Mouse (Mus musculus) CH12.LX (cell line): Measurements from ENCODE around the gene Mxra8. TPM values are rescaled to one million over a fixed set of nuclear protein-coding genes. Genes with fewer than 3 reads are reported as not detected.

ENCODE experiments used
- DNase-seq: peaks from one replicate; pipeline ENCODE4 v3.0.0-alpha.2; 2013; ENCODE audit errors: extremely low read depth
- H3K27ac ChIP-seq: 2 replicates; pipeline ENCODE4 v1.5.1; 2012; ENCODE audit warnings: low read depth, mild to moderate bottlenecking, control low read depth, moderate library complexity; ENCODE audit not compliant: insufficient read depth
- H3K27me3 ChIP-seq: replicated peaks from 2 replicates; pipeline ENCODE3; 2012; ENCODE audit warnings: inconsistent platforms
- H3K36me3 ChIP-seq, 2 experiments: replicated peaks in 1 of 2; 2 replicates each; pipeline versions ENCODE3 to v1.6.1; 2012; ENCODE audit warnings: inconsistent platforms in 1 of 2, low read length in 1 of 2, mild to moderate bottlenecking in 1 of 2, mixed read lengths in 1 of 2, moderate library complexity in 1 of 2; ENCODE audit not compliant: control insufficient read depth in 1 of 2, insufficient read depth in 1 of 2
- H3K4me1 ChIP-seq, 2 experiments: 2 replicates each; pipeline ENCODE4 v1.6.1; 2012; ENCODE audit warnings: inconsistent platforms in 1 of 2, moderate library complexity in 1 of 2; ENCODE audit not compliant: insufficient read depth in 2 of 2, control insufficient read depth in 1 of 2
- H3K4me2 ChIP-seq: 2 replicates; pipeline ENCODE4 v1.6.1; 2012; ENCODE audit warnings: low read depth, mild to moderate bottlenecking, control low read depth; ENCODE audit not compliant: poor library complexity, insufficient read depth, severe bottlenecking
- H3K4me3 ChIP-seq, 3 experiments: fragments of 150-350 bp in 1 of 3; sonication (generic) in 1 of 3; replicated peaks in 1 of 3; 2 replicates each; pipeline versions ENCODE3 to v1.5.1; 2011 to 2012; ENCODE audit warnings: low read depth in 2 of 3, low read length in 2 of 3, mild to moderate bottlenecking in 2 of 3, moderate library complexity in 2 of 3, control low read depth in 1 of 3, improper control_type of control experiment in 1 of 3, inconsistent platforms in 1 of 3, mixed read lengths in 1 of 3; ENCODE audit not compliant: poor library complexity in 1 of 3
- H3K79me2 ChIP-seq: replicated peaks from 2 replicates; pipeline ENCODE4 v1.6.1; 2012; ENCODE audit warnings: mild to moderate bottlenecking, moderate library complexity; ENCODE audit not compliant: control insufficient read depth, poor library complexity, insufficient read depth, severe bottlenecking; ENCODE audit errors: extremely low read depth
- H3K9ac ChIP-seq: 2 replicates; pipeline ENCODE4 v1.6.1; 2012; ENCODE audit warnings: low read depth, mild to moderate bottlenecking, control low read depth, moderate library complexity; ENCODE audit not compliant: insufficient read depth
- H3K9me3 ChIP-seq: replicated peaks from 2 replicates; pipeline ENCODE3; 2012; ENCODE audit warnings: low read length, inconsistent platforms, mixed read lengths
- CHD1 ChIP-seq: IDR thresholded peaks from 2 replicates; pipeline ENCODE4 v1.6.1; 2012; ENCODE audit warnings: low read depth, low read length, improper control_type of control experiment, inconsistent platforms
- CHD2 ChIP-seq: IDR thresholded peaks from 2 replicates; pipeline ENCODE4 v1.6.1; 2011; ENCODE audit warnings: low read length, improper control_type of control experiment
- CTCF ChIP-seq, 2 experiments: IDR thresholded peaks in 1 of 2; conservative IDR thresholded peaks in 1 of 2; 2 replicates each; pipeline ENCODE4 v1.5.1; 2011 to 2012; ENCODE audit warnings: low read depth in 2 of 2, low read length in 2 of 2, improper control_type of control experiment in 1 of 2, inconsistent platforms in 1 of 2, mild to moderate bottlenecking in 1 of 2, moderate library complexity in 1 of 2
- E2F4 ChIP-seq: IDR thresholded peaks from 2 replicates; pipeline ENCODE4 v1.6.1; 2011; ENCODE audit warnings: low read depth, low read length, improper control_type of control experiment; ENCODE audit not compliant: insufficient replicate concordance
- EP300 ChIP-seq: IDR thresholded peaks from 2 replicates; pipeline ENCODE4 v1.6.1; 2011; ENCODE audit warnings: low read length, improper control_type of control experiment
- GABPA ChIP-seq: IDR thresholded peaks from 2 replicates; pipeline ENCODE4 v1.6.1; 2012; ENCODE audit warnings: low read depth, low read length, improper control_type of control experiment, inconsistent platforms; ENCODE audit not compliant: insufficient replicate concordance
- IRF4 ChIP-seq: IDR thresholded peaks from 2 replicates; pipeline ENCODE4 v1.6.1; 2014; ENCODE audit warnings: low read depth, mild to moderate bottlenecking, inconsistent platforms, low read length, improper control_type of control experiment
- JUND ChIP-seq: conservative IDR thresholded peaks from 2 replicates; pipeline ENCODE4 v1.6.1; 2011; ENCODE audit warnings: low read depth, low read length, improper control_type of control experiment
- MAFK ChIP-seq: IDR thresholded peaks from 2 replicates; pipeline ENCODE4 v1.6.1; 2011; ENCODE audit warnings: low read length, improper control_type of control experiment; ENCODE audit not compliant: insufficient replicate concordance
- MAX ChIP-seq: IDR thresholded peaks from 2 replicates; pipeline ENCODE4 v1.6.1; 2011; ENCODE audit warnings: low read length, improper control_type of control experiment
- MXI1 ChIP-seq: IDR thresholded peaks from 2 replicates; pipeline ENCODE4 v1.6.1; 2011; ENCODE audit warnings: mild to moderate bottlenecking, low read depth, low read length, improper control_type of control experiment
- NRF1 ChIP-seq: IDR thresholded peaks from 2 replicates; pipeline ENCODE4 v1.6.1; 2014; ENCODE audit warnings: low read depth, mild to moderate bottlenecking, inconsistent platforms, low read length, improper control_type of control experiment, moderate library complexity
- PAX5 ChIP-seq: IDR thresholded peaks from 2 replicates; pipeline ENCODE4 v1.6.1; 2012; ENCODE audit warnings: low read length, inconsistent platforms, mixed read lengths
- POLR2A ChIP-seq: IDR thresholded peaks from 2 replicates; pipeline ENCODE4 v1.6.1; 2011; ENCODE audit warnings: low read depth, mild to moderate bottlenecking, improper control_type of control experiment, low read length
- POLR2AphosphoS2 ChIP-seq: IDR thresholded peaks from 2 replicates; pipeline ENCODE4 v1.6.1; 2011; ENCODE audit warnings: low read depth, low read length, improper control_type of control experiment
- RCOR1 ChIP-seq: conservative IDR thresholded peaks from 2 replicates; pipeline ENCODE4 v1.6.1; 2012; ENCODE audit warnings: low read depth, mild to moderate bottlenecking, inconsistent platforms, low read length, improper control_type of control experiment
- TBP ChIP-seq: conservative IDR thresholded peaks from 2 replicates; pipeline ENCODE4 v1.6.1; 2011; ENCODE audit warnings: low read depth, low read length, improper control_type of control experiment
- TCF12 ChIP-seq: IDR thresholded peaks from 2 replicates; pipeline ENCODE4 v1.6.1; 2014; ENCODE audit warnings: low read depth, mild to moderate bottlenecking, inconsistent platforms, low read length, improper control_type of control experiment
- UBTF ChIP-seq: IDR thresholded peaks from 2 replicates; pipeline ENCODE4 v1.6.1; 2012; ENCODE audit warnings: low read depth, mild to moderate bottlenecking, inconsistent platforms, low read length, improper control_type of control experiment, moderate library complexity
- USF1 ChIP-seq: IDR thresholded peaks from 2 replicates; pipeline ENCODE4 v1.6.1; 2014; ENCODE audit warnings: low read depth, mild to moderate bottlenecking, inconsistent platforms, low read length, improper control_type of control experiment
- ZC3H11A ChIP-seq: IDR thresholded peaks from 2 replicates; pipeline ENCODE4 v1.6.1; 2012; ENCODE audit warnings: low read depth, mild to moderate bottlenecking, inconsistent platforms, low read length, improper control_type of control experiment
- ZKSCAN1 ChIP-seq: IDR thresholded peaks from 2 replicates; pipeline ENCODE4 v1.6.1; 2012; ENCODE audit warnings: low read depth, inconsistent platforms, low read length, improper control_type of control experiment, borderline replicate concordance
- ZMIZ1 ChIP-seq: IDR thresholded peaks from 2 replicates; pipeline ENCODE4 v1.6.1; 2012; ENCODE audit warnings: low read depth, mild to moderate bottlenecking, inconsistent platforms, low read length, improper control_type of control experiment
- dilution Hi-C: fragments of 300-500 bp; cut with MboI; formaldehyde crosslinking; loops from 2 replicates; pipeline ENCODE4 v1.14.3; 2020; ENCODE audit warnings: low sequenced_read_pairs; ENCODE audit not compliant: extremely low pct_unique_long_range_greater_than_20kb, extremely low pct_ligation_motif_present
- in situ Hi-C: fragments of 300-500 bp; cut with MboI; formaldehyde crosslinking; loops from 3 replicates; pipeline ENCODE4 v1.14.3; 2019; ENCODE audit warnings: low sequenced_read_pairs, low pct_ligation_motif_present, low pct_unique_long_range_greater_than_20kb, mixed read lengths
- polyA plus RNA-seq: library from polyadenylated mRNA; unstranded; fragments of >175 nt; gene quantifications from 2 replicates; pipeline ENCODE4 v1.2.1, GENCODE M21; 2012; ENCODE audit warnings: low read depth; ENCODE audit not compliant: insufficient read length
- total RNA-seq, 2 experiments: library from RNA; depleted of rRNA; stranded (reverse); fragments of 300-350 nt in 1 of 2; fragments of >200 nt in 1 of 2; gene quantifications; 2 replicates each; pipeline ENCODE4 v1.2.3; 2012 to 2014

Mxra8 gene
- total and polyA plus RNA-seq, 3 experiments = 8.8 to 24.0 (median 12.4) TPM

- dilution Hi-C loops = no loop called here
- TF ChIP-seq MAX (no peak), RCOR1 (no peak), GABPA (no peak), EP300 (no peak), CHD2 (no peak)
- H3K36me3 ChIP-seq = peaks cover 17 to 23% of the 10 kb centered on the region in 2 experiments
- no peak overlapping the region for H3K4me3 ChIP-seq
- H3K9ac ChIP-seq = no peak overlapping the region
- DNase-seq = no peak
- H3K4me1 ChIP-seq = peaks cover 18 to 32% of the 10 kb centered on the region in 2 experiments
- in situ Hi-C loops = no loop called here
- H3K9me3 ChIP-seq = peaks cover 3% of the 10 kb centered on the region
- no peak overlapping the region for H3K4me2 ChIP-seq
- H3K27ac ChIP-seq = no peak overlapping the region
- no peaks in the 10 kb centered on the region for H3K79me2 ChIP-seq
- no peaks in the 10 kb centered on the region for H3K27me3 ChIP-seq
Measured at GRCm38 (mm10) chr4:155841651-155842270, 2.3 kb downstream of the Mxra8 start.

GRCm38 (mm10) chr4:155843231-155843630 is 3.8 kb downstream of the Mxra8 start:
- no peak overlapping the region for H3K4me2 ChIP-seq
- H3K27ac ChIP-seq = no peak overlapping the region
- no peak overlapping the region for H3K4me3 ChIP-seq
- no peak for DNase-seq
- no peak overlapping the region for H3K9ac ChIP-seq
- peaks cover 18 to 31% of the 10 kb centered on the region in 2 experiments for H3K4me1 ChIP-seq
- in situ Hi-C loops (no loop called here), dilution Hi-C loops (no loop called here)
- TF ChIP-seq ZC3H11A (no peak), EP300 (no peak), ZMIZ1 (no peak), POLR2AphosphoS2 (no peak)
- H3K9me3 ChIP-seq = peaks cover 3% of the 10 kb centered on the region
- H3K79me2 ChIP-seq = no peaks in the 10 kb centered on the region
- H3K36me3 ChIP-seq = peaks cover 17 to 23% of the 10 kb centered on the region in 2 experiments
- no peaks in the 10 kb centered on the region for H3K27me3 ChIP-seq

GRCm38 (mm10) chr4:155846871-155847578 is 7.5 kb downstream of the Mxra8 start, which contains the start of gene Dvl1:
Dvl1 (plus strand) TSS chr4:155847402.
- in situ Hi-C loops = no loop called here
- Histone ChIP-seq H3K27ac (peak within 1 kb of the TSS; percentile 30; the same call in 1 of the 2 replicates), H3K27me3 (no peaks in the 10 kb centered on the region), H3K4me1 (peaks cover 17 to 43% of the 10 kb centered on the region in 2 experiments), H3K9me3 (no peaks in the 10 kb centered on the region), H3K4me3 (peak within 1 kb of the TSS; percentile 85 to 96 (median 89)), H3K9ac (peak within 1 kb of the TSS; percentile 89), H3K4me2 (peak within 1 kb of the TSS; percentile 90), H3K36me3 (peaks cover 9 to 31% of the 10 kb centered on the region in 2 experiments), H3K79me2 (peaks cover 19% of the 10 kb centered on the region)
- dilution Hi-C loops = no loop called here
- peak; percentile 72 for DNase-seq
- peak; percentile 63; the same call in 1 of the 2 replicates for TF ChIP-seq TCF12
- TF ChIP-seq CHD1 = no peak
- 0 out of 2 replicates have a peak, but pooled peaks have one; percentile 28 for TF ChIP-seq IRF4
- no peak for TF ChIP-seq MAFK
- peak; percentile 78; the same call in 1 of the 2 replicates for TF ChIP-seq POLR2A
- TF ChIP-seq ZMIZ1 = peak; percentile 68; the same call in 1 of the 2 replicates
- no peak for TF ChIP-seq TBP
- no peak for TF ChIP-seq JUND
- no peak for TF ChIP-seq RCOR1
- no peak for TF ChIP-seq MXI1
- TF ChIP-seq POLR2AphosphoS2 = 0 out of 2 replicates have a peak, but pooled peaks have one; percentile 40
- peak in 1 of 2 experiments; percentile 74; a peak in 2 of 4 replicates for TF ChIP-seq CTCF (conservative IDR thresholded peaks at IDR 0.05 in 1 of 2, IDR thresholded peaks at IDR 0.05 in 1 of 2; ENCODE audit: low read depth in 2 of 2, low read length in 2 of 2)
- peak; percentile 92 for TF ChIP-seq NRF1
- TF ChIP-seq EP300 = no peak
- TF ChIP-seq USF1 = no peak
- no peak for TF ChIP-seq ZC3H11A
- no peak for TF ChIP-seq ZKSCAN1
- no peak for TF ChIP-seq PAX5
- no peak for TF ChIP-seq E2F4
- TF ChIP-seq UBTF = no peak
